Mouse (Mus musculus): ENCODE measurements around the gene Scgb1c1.
A peak's percentile ranks its signal among the peaks of the same experiment; 100 is the strongest.
"Not testable (repeated sequence)": the region's sequence is repeated elsewhere in the genome, so short reads cannot be mapped to it uniquely, and the experiment has no call there.

Gene Scgb1c1

DNA sequence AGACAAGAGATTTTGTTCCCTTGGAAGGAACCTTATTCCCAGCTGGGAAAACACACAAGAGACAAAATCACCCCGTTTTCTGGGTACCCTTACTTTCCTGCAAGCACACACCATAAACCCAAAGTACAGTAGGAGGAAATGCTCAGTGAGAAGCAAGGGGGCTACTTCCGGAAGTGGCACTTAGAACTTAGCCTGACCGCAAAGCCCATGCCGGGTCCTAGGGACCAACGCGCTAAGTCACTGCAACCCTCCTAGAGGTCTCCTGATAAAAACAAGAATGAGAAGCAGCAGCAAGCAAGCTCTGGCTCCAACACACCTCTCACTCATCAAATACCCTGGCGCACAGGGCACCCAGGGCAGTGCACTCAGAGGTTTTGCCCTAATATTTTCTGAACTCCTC lies 34.0 kb downstream of the Scgb1c1 start:
- DNase-seq (ENCODE audit: low spot score in 2 of 2) = no peak

DNA sequence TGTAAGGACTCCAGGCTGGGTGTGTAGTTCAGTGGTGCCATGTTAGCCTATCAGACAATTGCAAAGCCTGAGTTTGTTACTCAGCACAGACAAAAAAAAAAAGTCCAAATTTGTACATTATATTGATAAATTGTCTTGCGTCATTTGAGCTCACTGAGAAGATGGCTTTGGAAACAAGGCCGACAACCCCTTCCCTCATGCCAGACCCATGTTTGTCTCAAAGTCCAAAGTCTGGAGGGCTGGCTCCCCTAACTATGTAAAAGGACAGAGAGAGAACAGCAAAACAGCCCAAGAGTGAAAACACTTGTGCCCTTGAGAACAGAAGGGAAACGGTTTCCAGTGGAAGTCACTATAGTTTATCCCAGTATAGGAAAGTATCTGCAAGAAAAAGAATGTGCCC lies 35.1 kb downstream of the Scgb1c1 start:
- no peak for DNase-seq (ENCODE audit: low spot score in 2 of 2)

GRCm38 (mm10) chr7:140880865-140881515 lies 35.6 kb downstream of the Scgb1c1 start:
- no peak for DNase-seq (ENCODE audit: low spot score in 2 of 2)

DNA sequence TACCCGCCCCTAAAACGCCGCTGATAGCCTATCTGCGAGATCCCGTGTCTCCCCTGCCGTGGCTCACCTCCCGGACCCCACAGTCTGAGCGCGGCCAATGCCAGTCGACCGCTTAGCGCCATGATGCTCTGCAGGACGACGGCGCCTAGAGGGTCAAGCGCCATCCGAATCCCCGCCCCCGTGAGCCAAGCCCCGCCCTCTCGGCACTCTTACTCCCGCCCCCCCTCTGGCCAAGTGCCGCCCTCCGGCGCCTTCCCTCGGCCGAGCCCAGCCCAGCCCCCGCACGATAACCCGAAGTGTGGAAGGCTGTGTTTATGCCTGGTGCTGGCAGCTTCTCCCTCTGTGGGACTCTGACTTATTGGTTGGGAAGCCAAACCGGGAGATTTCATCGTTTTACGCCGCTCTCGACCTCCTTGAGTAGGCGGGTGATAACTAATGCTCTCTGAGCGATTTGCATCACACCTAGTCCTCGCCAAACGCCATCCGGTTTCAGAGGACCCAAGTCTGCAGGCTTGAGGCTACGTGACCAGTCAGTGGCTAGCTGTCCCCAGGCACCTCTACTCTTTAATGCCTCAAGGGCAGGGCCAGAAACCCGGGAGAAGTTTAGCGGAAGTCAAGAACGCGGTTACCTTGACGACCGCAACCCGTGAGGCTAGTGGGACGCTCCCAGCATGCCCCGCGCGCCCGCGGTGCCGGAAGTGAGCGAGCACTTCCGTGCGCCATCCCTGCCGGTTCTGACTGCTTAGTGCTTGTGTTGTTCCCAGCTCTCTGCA lies 36.5 kb downstream of the Scgb1c1 start, which contains the start of the genes Psmd13 and Sirt3:
Psmd13 (plus strand) TSS at position 273 of the 773 bp plus-strand sequence.
Sirt3 (minus strand) TSS at position 614 of the 773 bp plus-strand sequence.
- peak; percentile 89 to 91 for DNase-seq (ENCODE audit: low spot score in 2 of 2)

GRCm38 (mm10) chr7:140882469-140882803 lies 37.1 kb downstream of the Scgb1c1 start:
- DNase-seq (ENCODE audit: low spot score in 2 of 2) = no peak

DNA sequence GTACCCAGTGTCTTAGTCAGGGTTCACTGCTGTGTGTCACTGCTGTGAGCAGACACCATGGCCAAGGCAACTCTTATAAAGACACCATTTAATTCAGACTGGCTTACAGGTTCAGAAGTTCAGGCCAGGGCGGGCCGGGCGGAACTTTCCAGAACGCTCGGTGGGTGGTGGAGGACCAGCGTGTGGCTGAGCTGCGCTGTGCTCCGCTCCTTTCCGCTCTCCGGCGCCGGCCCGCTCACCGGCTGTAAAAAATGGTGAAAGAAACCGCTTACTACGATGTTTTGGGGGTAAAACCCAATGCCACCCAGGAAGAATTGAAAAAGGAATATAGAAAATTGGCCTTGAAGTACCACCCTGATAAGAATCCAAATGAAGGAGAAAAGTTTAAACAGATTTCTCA lies 45.3 kb downstream of the Scgb1c1 start:
- not testable (repeated sequence) for DNase-seq (ENCODE audit: low spot score in 2 of 2)

DNA sequence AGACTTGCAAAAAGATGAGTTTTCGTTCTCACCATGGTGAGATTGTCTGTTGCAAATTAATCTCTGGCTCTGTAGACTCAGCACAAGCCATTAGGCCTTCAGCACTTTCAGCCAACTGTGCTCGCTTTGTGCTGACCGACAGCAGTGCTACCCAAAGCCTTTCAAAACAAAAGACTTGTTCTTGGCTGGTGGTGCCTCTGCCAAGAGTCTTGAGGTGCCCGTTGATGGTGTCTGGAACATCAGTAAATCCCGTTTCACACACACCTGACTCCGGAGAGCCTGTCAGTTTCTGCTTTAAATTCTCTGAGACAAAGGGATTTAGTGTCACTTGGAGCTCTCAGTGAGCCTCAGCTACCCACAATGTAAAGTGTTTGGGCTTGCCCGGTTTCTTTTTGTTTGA lies 48.7 kb downstream of the Scgb1c1 start:
- DNase-seq (ENCODE audit: low spot score in 2 of 2) = no peak

DNA sequence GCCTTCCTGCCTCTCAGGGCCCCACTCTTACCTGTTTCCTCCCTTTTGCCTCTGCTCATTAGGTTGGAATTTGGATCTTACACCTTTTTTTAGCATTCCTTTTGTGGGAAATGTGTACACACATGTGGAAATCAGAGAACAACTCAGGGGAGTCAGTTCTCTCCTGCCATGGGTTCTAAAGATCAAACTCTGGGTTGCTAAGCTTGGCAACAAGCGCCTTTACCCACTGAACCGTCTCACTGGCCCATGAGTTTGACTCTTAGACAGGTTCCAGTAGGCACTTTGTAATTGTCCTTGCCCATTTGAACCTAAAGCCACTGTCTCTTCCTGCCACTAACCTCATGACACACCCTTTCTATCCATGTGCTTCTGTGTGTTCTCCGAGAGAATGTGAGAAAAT lies 49.3 kb downstream of the Scgb1c1 start:
- DNase-seq (ENCODE audit: low spot score in 2 of 2) = no peak
